Mouse (Mus musculus): ENCODE measurements around the gene Map1lc3b.
"Not testable (repeated sequence)": the region's sequence is repeated elsewhere in the genome, so short reads cannot be mapped to it uniquely, and the experiment has no call there.

- not testable (repeated sequence) for TF ChIP-seq CTCF (IDR thresholded peaks at IDR 0.05; ENCODE audit: low read depth, low read length); POLR2A (IDR thresholded peaks at IDR 0.05; ENCODE audit: extremely low read depth, insufficient read depth, low read length)
Observed at GRCm38 (mm10) chr8:121597492-121597891, 7.3 kb downstream of the Map1lc3b start.
